Mouse (Mus musculus) hindbrain, postnatal 0 days (tissue): ENCODE results near the gene Hebp1. TPM values are rescaled to one million over a fixed set of nuclear protein-coding genes. Genes with fewer than 3 reads are reported as not detected.

Experiments
- ATAC-seq: fragments of 200-750 bp; cut with Nextera tagmentation; 2 replicates; pipeline ENCODE4 v1.8.0; 2017; ENCODE audit warnings: mild to moderate bottlenecking, moderate TSS enrichment, moderate library complexity
- DNase-seq: peaks from one replicate; pipeline ENCODE4 v3.0.0-alpha.2; 2015; ENCODE audit warnings: low spot score
- H3K27ac ChIP-seq: fragments of 300-500 bp; sonication (generic); 2 replicates; pipeline ENCODE4 v1.5.1; 2014; ENCODE audit warnings: mild to moderate bottlenecking
- H3K27me3 ChIP-seq: fragments of 300-500 bp; sonication (generic); 2 replicates; pipeline ENCODE4 v1.6.1; 2014; ENCODE audit warnings: low read length, mixed read lengths; ENCODE audit not compliant: insufficient read depth
- H3K36me3 ChIP-seq: fragments of 300-500 bp; sonication (generic); 2 replicates; pipeline ENCODE4 v1.6.1; 2014; ENCODE audit warnings: low read length, mixed read lengths; ENCODE audit not compliant: insufficient read depth
- H3K4me1 ChIP-seq: fragments of 300-500 bp; sonication (generic); 2 replicates; pipeline ENCODE4 v1.6.1; 2014; ENCODE audit warnings: antibody characterized with exemption, low read length, mixed read lengths; ENCODE audit not compliant: insufficient read depth
- H3K4me2 ChIP-seq: fragments of 300-500 bp; sonication (generic); 2 replicates; pipeline ENCODE4 v1.6.1; 2014; ENCODE audit warnings: low read depth, mild to moderate bottlenecking, low read length, moderate library complexity, mixed read lengths
- H3K4me3 ChIP-seq: fragments of 300-500 bp; sonication (generic); 2 replicates; pipeline ENCODE4 v1.5.1; 2014; ENCODE audit warnings: low read length
- H3K9ac ChIP-seq: fragments of 300-500 bp; sonication (generic); replicated peaks from 2 replicates; pipeline ENCODE4 v1.6.1; 2014; ENCODE audit warnings: mild to moderate bottlenecking, low read length, moderate library complexity, mixed read lengths
- H3K9me3 ChIP-seq: fragments of 300-500 bp; sonication (generic); 2 replicates; pipeline ENCODE4 v1.6.1; 2016; ENCODE audit warnings: low read length, mixed read lengths
- CTCF ChIP-seq: IDR thresholded peaks from 2 replicates; pipeline ENCODE4 v1.5.1; 2016; ENCODE audit warnings: antibody characterized with exemption, control low read depth, low read depth
- whole genome bisulfite sequencing: fragments of 180-500 bp; shearing (Covaris S2); extraction: QIAGEN DNeasy Blood & Tissue Kit; methylation state at CpG from one replicate; pipeline ENCODE4 v1.1.7; 2014; 5-methylcytosine and 5-hydroxymethylcytosine counted together
- polyA plus RNA-seq: library from polyadenylated mRNA; unstranded; fragments of >200 nt; fragmentation: Nextera tagmentation; extraction: Ambion mirVana; gene quantifications from 2 replicates; pipeline ENCODE4 v1.2.1, GENCODE M21; 2015
- total RNA-seq: library from RNA; depleted of rRNA; stranded (reverse); fragments of >200 nt; gene quantifications from 2 replicates; pipeline ENCODE4 v1.2.3, GENCODE M21; 2014

The Hebp1 gene
- total and polyA plus RNA-seq, 2 experiments from 2014 or later, result 5.7 to 13.2 TPM

DNA sequence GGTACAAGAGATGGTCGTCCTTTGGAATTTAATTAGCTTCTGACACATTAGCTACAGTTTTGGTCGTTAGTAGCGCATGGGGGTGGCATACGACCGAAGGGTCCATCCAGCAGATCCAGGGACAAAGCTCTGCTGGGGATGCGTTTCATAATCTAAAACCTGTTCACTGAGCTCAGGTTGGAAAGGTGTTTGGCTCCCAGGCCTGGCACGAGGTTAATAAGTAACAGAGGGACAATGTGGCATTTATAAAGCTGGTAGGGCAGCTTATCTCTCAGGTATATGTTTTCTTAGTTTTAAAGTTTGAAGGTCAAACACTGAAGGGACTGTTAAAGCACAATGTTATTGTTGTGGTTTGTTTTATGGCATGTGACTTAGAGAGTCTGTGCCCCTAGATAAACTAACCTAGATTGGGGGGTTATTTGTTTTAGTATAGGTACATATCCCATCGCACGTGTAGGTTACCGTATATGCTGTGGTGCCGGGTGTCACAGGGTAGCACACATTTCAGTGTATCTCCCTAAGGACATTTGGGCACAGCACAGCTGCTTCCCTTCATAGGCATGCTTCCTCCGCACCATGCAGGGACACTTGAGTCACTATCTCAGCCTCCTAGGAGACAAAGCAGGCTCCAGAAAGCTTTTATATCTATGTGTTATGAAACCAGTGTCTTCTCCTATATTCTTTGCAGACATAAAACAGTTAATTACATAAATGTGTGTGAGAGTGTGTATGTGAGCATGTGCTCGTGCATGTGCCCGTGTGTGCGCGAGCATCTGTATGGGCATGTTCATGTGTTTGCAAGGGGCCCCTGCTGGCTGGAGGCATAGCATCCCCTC is 2.5 kb upstream of the Hebp1 start:
- Histone ChIP-seq H3K4me3 (no peak overlapping the region), H3K36me3 (no peaks in the 10 kb centered on the region), H3K9ac (no peak overlapping the region), H3K27ac (no peak overlapping the region), H3K4me2 (peak overlapping the region; percentile 89), H3K9me3 (no peaks in the 10 kb centered on the region), H3K4me1 (peaks cover 6% of the 10 kb centered on the region; the same call in 1 of the 2 replicates), H3K27me3 (no peaks in the 10 kb centered on the region)
- WGBS, result 80% methylated on average over 16 of the region's 16 CpGs
- ATAC-seq (no peak), DNase-seq (no peak)
- no peak for TF ChIP-seq CTCF

DNA sequence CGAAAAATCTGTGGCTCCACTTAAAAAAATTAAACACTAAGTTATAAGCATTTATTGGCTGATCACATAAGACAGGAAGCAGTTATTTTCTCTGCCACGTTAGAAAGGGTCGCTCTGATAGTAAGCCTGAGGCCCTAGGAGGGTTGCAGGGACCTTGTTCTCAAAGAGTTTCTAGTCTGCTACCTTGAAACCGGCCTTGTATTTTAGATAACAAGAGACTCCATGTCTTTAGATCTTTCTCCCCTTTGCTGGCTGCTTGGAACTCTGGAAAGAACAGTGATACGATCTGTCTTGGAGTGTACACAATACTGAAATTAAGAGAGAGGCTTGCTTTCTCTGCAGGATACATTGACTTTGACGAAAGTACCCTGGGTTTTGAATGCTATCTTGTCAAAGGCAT is 904 bp upstream of the Hebp1 start:
- peak overlapping the region; percentile 88 for H3K27ac ChIP-seq
- no peak for TF ChIP-seq CTCF
- H3K4me1 ChIP-seq, result peaks cover 6% of the 10 kb centered on the region; the same call in 1 of the 2 replicates
- WGBS, result 32% methylated on average over 6 of the region's 6 CpGs
- peak overlapping the region; percentile 94 for H3K4me3 ChIP-seq
- H3K27me3 ChIP-seq, result no peaks in the 10 kb centered on the region
- ATAC-seq (no peak), DNase-seq (no peak)
- H3K9ac ChIP-seq, result peak overlapping the region; percentile 92
- peak overlapping the region; percentile 89 for H3K4me2 ChIP-seq
- H3K36me3 ChIP-seq, result no peaks in the 10 kb centered on the region
- H3K9me3 ChIP-seq, result no peaks in the 10 kb centered on the region

DNA sequence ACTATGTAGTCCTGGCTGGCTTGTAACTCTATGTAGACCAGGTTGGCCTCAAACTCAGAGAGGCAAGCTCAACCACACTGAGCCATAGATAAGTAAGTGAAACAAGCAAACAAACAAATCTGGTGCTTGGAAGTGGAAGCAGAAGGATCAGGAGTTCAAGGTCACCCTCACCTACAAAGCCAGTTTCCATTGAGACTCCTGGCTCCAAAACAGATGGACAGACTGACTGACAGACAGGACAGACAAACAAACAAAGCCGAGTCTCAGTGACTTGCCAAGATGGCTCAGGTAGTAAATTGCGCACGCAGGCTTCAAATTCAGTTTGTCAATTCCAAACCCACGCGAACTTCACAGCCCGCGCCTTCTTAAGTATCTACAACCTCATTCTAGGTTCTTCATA is 376 bp downstream of the Hebp1 start:
- Histone ChIP-seq H3K9me3 (no peaks in the 10 kb centered on the region), H3K27ac (peak overlapping the region; percentile 88; the same call in 1 of the 2 replicates), H3K36me3 (no peaks in the 10 kb centered on the region), H3K4me1 (peaks cover 6% of the 10 kb centered on the region; the same call in 1 of the 2 replicates), H3K4me3 (peak overlapping the region; percentile 94), H3K27me3 (no peaks in the 10 kb centered on the region), H3K4me2 (peak overlapping the region; percentile 89), H3K9ac (peak overlapping the region; percentile 92)
- 20% methylated on average over 7 of the region's 7 CpGs for WGBS
- DNase-seq (no peak), ATAC-seq (no peak)
- TF ChIP-seq CTCF, result no peak

DNA sequence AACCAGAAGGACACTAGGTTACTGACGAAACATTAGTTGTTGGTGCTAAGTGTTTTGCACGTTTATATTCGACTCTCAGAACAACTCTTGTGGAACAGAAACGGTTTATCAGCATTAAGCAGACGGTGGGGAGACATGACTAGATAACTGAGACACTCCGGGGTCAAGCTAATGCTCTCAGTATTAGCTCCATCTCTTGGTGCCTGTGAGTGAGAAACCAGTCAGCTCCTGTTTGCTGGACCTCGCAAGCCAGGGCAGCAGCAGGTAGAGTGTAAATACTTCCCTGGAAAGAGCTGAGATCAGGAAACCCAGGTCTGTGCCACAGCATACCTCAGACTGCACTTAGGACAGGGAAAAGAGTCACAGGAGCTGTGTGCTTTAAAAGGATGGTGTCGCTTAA is 1.1 kb downstream of the Hebp1 start:
- no peak for DNase-seq
- ATAC-seq, result no peak
- H3K27ac ChIP-seq, result no peak overlapping the region
- H3K9ac ChIP-seq, result no peak overlapping the region
- no peaks in the 10 kb centered on the region for H3K9me3 ChIP-seq
- no peak for TF ChIP-seq CTCF
- no peak overlapping the region for H3K4me2 ChIP-seq
- H3K36me3 ChIP-seq, result no peaks in the 10 kb centered on the region
- H3K4me3 ChIP-seq, result no peak overlapping the region
- 85% methylated on average over 8 of the region's 8 CpGs for WGBS
- no peaks in the 10 kb centered on the region for H3K27me3 ChIP-seq
- H3K4me1 ChIP-seq, result peaks cover 6% of the 10 kb centered on the region; the same call in 1 of the 2 replicates

GRCm38 (mm10) chr6:135194907-135195306 is 2.9 kb downstream of the Hebp1 start:
- H3K9me3 ChIP-seq, result no peaks in the 10 kb centered on the region
- no peak for TF ChIP-seq CTCF
- WGBS, result 71% methylated on average over 4 of the region's 4 CpGs
- ATAC-seq (no peak), DNase-seq (no peak)
- no peak overlapping the region for H3K4me2 ChIP-seq
- no peak overlapping the region for H3K27ac ChIP-seq
- no peak overlapping the region for H3K9ac ChIP-seq
- H3K36me3 ChIP-seq, result no peaks in the 10 kb centered on the region
- no peak overlapping the region for H3K4me3 ChIP-seq
- H3K4me1 ChIP-seq, result peaks cover 3% of the 10 kb centered on the region; the same call in 1 of the 2 replicates
- no peaks in the 10 kb centered on the region for H3K27me3 ChIP-seq

DNA sequence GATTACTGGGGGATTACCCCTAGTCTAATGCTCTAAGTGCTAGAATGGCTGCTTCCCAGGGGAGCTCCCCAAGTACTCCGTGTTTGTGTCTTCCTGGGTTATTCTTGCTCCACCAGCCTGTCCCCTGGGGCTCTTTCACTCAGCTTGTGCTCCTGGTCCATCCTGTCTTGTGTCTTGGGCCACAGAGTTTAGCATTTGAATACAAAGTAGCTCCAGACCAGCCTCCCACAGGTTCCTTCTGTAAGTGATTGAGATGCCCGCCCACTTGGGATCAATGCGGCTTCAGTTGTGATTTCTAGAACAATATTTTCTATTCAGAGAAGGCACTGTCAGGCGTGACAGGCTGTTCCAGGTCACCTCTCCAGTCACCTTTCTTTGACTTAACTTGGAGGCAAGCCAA is 4.1 kb downstream of the Hebp1 start:
- no peak for ATAC-seq
- Histone ChIP-seq H3K4me3 (no peak overlapping the region), H3K9ac (no peak overlapping the region), H3K9me3 (no peaks in the 10 kb centered on the region), H3K27me3 (no peaks in the 10 kb centered on the region), H3K27ac (no peak overlapping the region), H3K4me2 (no peak overlapping the region), H3K36me3 (no peaks in the 10 kb centered on the region), H3K4me1 (no peaks in the 10 kb centered on the region)
- no peak for TF ChIP-seq CTCF
- 24% methylated on average over 4 of the region's 4 CpGs for WGBS
- no peak for DNase-seq

DNA sequence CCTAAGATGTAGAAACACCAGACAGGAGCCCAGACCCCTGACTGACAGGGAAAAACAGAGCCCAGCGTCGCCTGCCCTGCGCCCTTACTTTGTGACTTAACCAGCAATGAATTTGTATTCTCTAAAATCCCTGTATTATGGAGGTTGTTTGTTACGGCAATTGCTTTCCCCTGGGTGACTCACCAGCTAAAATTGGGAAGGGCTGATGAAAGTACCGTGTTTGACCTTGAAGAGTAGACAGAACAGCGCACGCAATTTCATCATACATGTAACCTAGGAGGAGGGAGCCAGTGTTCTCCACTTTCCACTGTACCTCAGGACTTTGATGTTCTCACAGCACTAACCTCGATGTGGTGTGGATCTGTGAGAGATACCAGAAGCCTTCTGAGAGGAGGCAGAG is 4.8 kb downstream of the Hebp1 start:
- Histone ChIP-seq H3K27ac (no peak overlapping the region), H3K36me3 (no peaks in the 10 kb centered on the region), H3K9ac (no peak overlapping the region), H3K4me1 (no peaks in the 10 kb centered on the region), H3K9me3 (no peaks in the 10 kb centered on the region), H3K4me3 (no peak overlapping the region), H3K4me2 (no peak overlapping the region), H3K27me3 (no peaks in the 10 kb centered on the region)
- no peak for ATAC-seq
- no peak for TF ChIP-seq CTCF
- DNase-seq, result no peak
- 70% methylated on average over 8 of the region's 8 CpGs for WGBS
